Mouse (Mus musculus): ENCODE measurements at regions not wholly inside any gene's neighbourhood (a gene's known extent, or its start where the extent isn't known, plus 50 kb on each side); places are given as distances from the start of the nearest gene placed in this dataset.

- no peak overlapping the region for H3K4me3 ChIP-seq (ENCODE audit: low read depth, low read length)
- H3K4me1 ChIP-seq (ENCODE audit: control insufficient read depth, insufficient read depth, low read length): peaks cover 3% of the 10 kb centered on the region
- no peaks in the 10 kb centered on the region for H3K36me3 ChIP-seq (ENCODE audit: control insufficient read depth, insufficient read depth, low read length, poor library complexity, severe bottlenecking)
- no peaks in the 10 kb centered on the region for H3K9me3 ChIP-seq (replicated peaks; ENCODE audit: control insufficient read depth, insufficient read depth, low read length, poor library complexity, severe bottlenecking)
- H3K9ac ChIP-seq (ENCODE audit: low read depth, poor library complexity, severe bottlenecking): no peak overlapping the region; the same call in 1 of the 2 replicates
- TF ChIP-seq CTCF (IDR thresholded peaks at IDR 0.05; ENCODE audit: low read depth, low read length) (no peak), EP300 (IDR thresholded peaks at IDR 0.05; ENCODE audit: insufficient read depth, low read depth, low read length) (no peak), POLR2A (IDR thresholded peaks at IDR 0.05; ENCODE audit: insufficient read depth, low read length) (no peak)
- H3K27ac ChIP-seq (ENCODE audit: insufficient read depth, low read length): peak overlapping the region; percentile 15; the same call in 1 of the 2 replicates
- H3K27me3 ChIP-seq (ENCODE audit: control insufficient read depth, insufficient read depth, low read length, poor library complexity, severe bottlenecking): no peaks in the 10 kb centered on the region
These were observed 159.0 kb downstream of the Slc4a3 start for GRCm38 (mm10) chr1:75704832-75705650.

DNA sequence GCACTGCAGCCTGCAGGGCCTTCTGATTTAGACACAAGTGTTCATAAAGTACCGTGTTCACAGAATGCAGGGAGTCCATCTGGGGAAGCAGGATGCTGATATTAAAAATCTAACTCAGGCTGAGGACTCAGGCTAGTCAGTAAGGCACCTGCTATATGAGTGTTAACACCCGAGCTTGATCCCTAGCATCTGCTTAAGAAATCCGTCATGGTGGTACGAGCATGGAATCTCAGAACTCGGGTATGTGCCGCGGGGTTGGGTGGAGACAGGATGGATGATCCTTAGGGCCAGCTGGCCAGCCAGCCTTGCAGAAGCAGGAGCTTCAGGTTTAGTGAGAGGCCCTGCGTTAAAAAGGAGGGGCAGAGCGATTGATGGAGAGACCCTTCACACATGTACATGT lies 160.1 kb downstream of the Slc4a3 start:
- Histone ChIP-seq H3K36me3 (ENCODE audit: control insufficient read depth, insufficient read depth, low read length, poor library complexity, severe bottlenecking) (no peaks in the 10 kb centered on the region), H3K27me3 (ENCODE audit: control insufficient read depth, insufficient read depth, low read length, poor library complexity, severe bottlenecking) (no peaks in the 10 kb centered on the region), H3K9me3 (replicated peaks; ENCODE audit: control insufficient read depth, insufficient read depth, low read length, poor library complexity, severe bottlenecking) (no peaks in the 10 kb centered on the region), H3K4me3 (ENCODE audit: low read depth, low read length) (no peak overlapping the region), H3K27ac (ENCODE audit: insufficient read depth, low read length) (no peak overlapping the region), H3K9ac (ENCODE audit: low read depth, poor library complexity, severe bottlenecking) (no peak overlapping the region), H3K4me1 (ENCODE audit: control insufficient read depth, insufficient read depth, low read length) (peaks cover 3% of the 10 kb centered on the region)
- TF ChIP-seq EP300 (IDR thresholded peaks at IDR 0.05; ENCODE audit: insufficient read depth, low read depth, low read length): no peak
- TF ChIP-seq CTCF (IDR thresholded peaks at IDR 0.05; ENCODE audit: low read depth, low read length): no peak
- TF ChIP-seq POLR2A (IDR thresholded peaks at IDR 0.05; ENCODE audit: insufficient read depth, low read length): no peak

DNA sequence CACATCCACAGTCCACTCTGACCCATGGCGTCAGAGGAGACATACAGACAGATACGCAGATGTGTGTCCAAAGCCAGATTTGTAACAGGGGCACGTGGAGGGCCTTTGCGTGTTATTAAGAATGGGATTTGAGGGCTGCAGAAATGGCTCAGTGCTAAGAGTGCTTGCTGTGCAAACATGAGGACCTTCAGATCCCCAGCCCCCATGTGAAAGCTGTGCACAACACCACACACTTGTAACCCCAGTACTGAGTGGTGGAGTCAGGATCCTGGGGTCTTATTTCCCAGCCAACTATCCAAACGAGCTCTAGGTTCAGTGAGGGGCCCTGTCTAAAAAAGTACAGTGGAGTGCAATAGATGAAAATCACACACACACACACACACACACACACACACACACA lies 177.4 kb downstream of the Slc4a3 start:
- TF ChIP-seq POLR2A (IDR thresholded peaks at IDR 0.05; ENCODE audit: insufficient read depth, low read length): no peak
- TF ChIP-seq CTCF (IDR thresholded peaks at IDR 0.05; ENCODE audit: low read depth, low read length): no peak
- TF ChIP-seq EP300 (IDR thresholded peaks at IDR 0.05; ENCODE audit: insufficient read depth, low read depth, low read length): no peak
- no peak overlapping the region for H3K4me3 ChIP-seq (ENCODE audit: low read depth, low read length)
- H3K27me3 ChIP-seq (ENCODE audit: control insufficient read depth, insufficient read depth, low read length, poor library complexity, severe bottlenecking): no peaks in the 10 kb centered on the region
- H3K36me3 ChIP-seq (ENCODE audit: control insufficient read depth, insufficient read depth, low read length, poor library complexity, severe bottlenecking): no peaks in the 10 kb centered on the region
- no peaks in the 10 kb centered on the region for H3K9me3 ChIP-seq (replicated peaks; ENCODE audit: control insufficient read depth, insufficient read depth, low read length, poor library complexity, severe bottlenecking)
- no peak overlapping the region for H3K9ac ChIP-seq (ENCODE audit: low read depth, poor library complexity, severe bottlenecking)
- no peaks in the 10 kb centered on the region for H3K4me1 ChIP-seq (ENCODE audit: control insufficient read depth, insufficient read depth, low read length)
- H3K27ac ChIP-seq (ENCODE audit: insufficient read depth, low read length): no peak overlapping the region

GRCm38 (mm10) chr1:75725329-75725728 lies 179.3 kb downstream of the Slc4a3 start:
- TF ChIP-seq EP300 (IDR thresholded peaks at IDR 0.05; ENCODE audit: insufficient read depth, low read depth, low read length) (no peak), CTCF (IDR thresholded peaks at IDR 0.05; ENCODE audit: low read depth, low read length) (no peak), POLR2A (IDR thresholded peaks at IDR 0.05; ENCODE audit: insufficient read depth, low read length) (no peak)
- no peak overlapping the region for H3K9ac ChIP-seq (ENCODE audit: low read depth, poor library complexity, severe bottlenecking)
- no peaks in the 10 kb centered on the region for H3K27me3 ChIP-seq (ENCODE audit: control insufficient read depth, insufficient read depth, low read length, poor library complexity, severe bottlenecking)
- no peaks in the 10 kb centered on the region for H3K9me3 ChIP-seq (replicated peaks; ENCODE audit: control insufficient read depth, insufficient read depth, low read length, poor library complexity, severe bottlenecking)
- H3K36me3 ChIP-seq (ENCODE audit: control insufficient read depth, insufficient read depth, low read length, poor library complexity, severe bottlenecking): no peaks in the 10 kb centered on the region
- H3K27ac ChIP-seq (ENCODE audit: insufficient read depth, low read length): no peak overlapping the region
- H3K4me3 ChIP-seq (ENCODE audit: low read depth, low read length): no peak overlapping the region
- no peaks in the 10 kb centered on the region for H3K4me1 ChIP-seq (ENCODE audit: control insufficient read depth, insufficient read depth, low read length)

DNA sequence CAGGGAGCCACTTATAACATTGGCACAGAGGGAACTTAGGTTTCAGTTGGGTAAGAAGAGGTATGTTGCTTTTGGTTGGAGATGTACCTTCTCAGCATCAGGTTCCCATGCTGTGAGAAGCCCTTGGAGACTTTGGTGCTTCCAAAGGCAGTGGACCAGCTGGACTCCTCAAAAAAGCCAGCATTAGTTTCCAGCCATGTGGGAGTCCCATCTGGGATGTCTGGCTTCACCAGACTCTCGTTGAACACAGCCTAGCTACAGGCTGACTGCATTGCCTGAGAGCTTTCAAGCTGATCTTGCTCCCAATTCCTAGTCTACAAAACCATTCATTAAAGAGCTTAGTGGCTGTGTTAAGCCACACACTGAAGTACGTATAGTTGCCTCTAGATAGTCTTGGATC lies 182.8 kb downstream of the Slc4a3 start:
- Histone ChIP-seq H3K27me3 (ENCODE audit: control insufficient read depth, insufficient read depth, low read length, poor library complexity, severe bottlenecking) (no peaks in the 10 kb centered on the region), H3K4me1 (ENCODE audit: control insufficient read depth, insufficient read depth, low read length) (no peaks in the 10 kb centered on the region), H3K9me3 (replicated peaks; ENCODE audit: control insufficient read depth, insufficient read depth, low read length, poor library complexity, severe bottlenecking) (no peaks in the 10 kb centered on the region), H3K36me3 (ENCODE audit: control insufficient read depth, insufficient read depth, low read length, poor library complexity, severe bottlenecking) (no peaks in the 10 kb centered on the region), H3K27ac (ENCODE audit: insufficient read depth, low read length) (no peak overlapping the region), H3K9ac (ENCODE audit: low read depth, poor library complexity, severe bottlenecking) (no peak overlapping the region), H3K4me3 (ENCODE audit: low read depth, low read length) (no peak overlapping the region)
- TF ChIP-seq EP300 (IDR thresholded peaks at IDR 0.05; ENCODE audit: insufficient read depth, low read depth, low read length) (no peak), CTCF (IDR thresholded peaks at IDR 0.05; ENCODE audit: low read depth, low read length) (no peak), POLR2A (IDR thresholded peaks at IDR 0.05; ENCODE audit: insufficient read depth, low read length) (no peak)

GRCm38 (mm10) chr1:75733791-75734190 lies 187.7 kb downstream of the Slc4a3 start:
- Histone ChIP-seq H3K4me3 (ENCODE audit: low read depth, low read length) (no peak overlapping the region), H3K27ac (ENCODE audit: insufficient read depth, low read length) (no peak overlapping the region), H3K9me3 (replicated peaks; ENCODE audit: control insufficient read depth, insufficient read depth, low read length, poor library complexity, severe bottlenecking) (no peaks in the 10 kb centered on the region), H3K36me3 (ENCODE audit: control insufficient read depth, insufficient read depth, low read length, poor library complexity, severe bottlenecking) (no peaks in the 10 kb centered on the region), H3K9ac (ENCODE audit: low read depth, poor library complexity, severe bottlenecking) (no peak overlapping the region), H3K4me1 (ENCODE audit: control insufficient read depth, insufficient read depth, low read length) (no peaks in the 10 kb centered on the region), H3K27me3 (ENCODE audit: control insufficient read depth, insufficient read depth, low read length, poor library complexity, severe bottlenecking) (no peaks in the 10 kb centered on the region)
- no peak for TF ChIP-seq CTCF (IDR thresholded peaks at IDR 0.05; ENCODE audit: low read depth, low read length)
- TF ChIP-seq EP300 (IDR thresholded peaks at IDR 0.05; ENCODE audit: insufficient read depth, low read depth, low read length): no peak
- TF ChIP-seq POLR2A (IDR thresholded peaks at IDR 0.05; ENCODE audit: insufficient read depth, low read length): no peak
